Mouse (Mus musculus): ENCODE results near the gene Afap1. TPM values are rescaled to one million over a fixed set of nuclear protein-coding genes. Genes with fewer than 3 reads are reported as not detected.

Afap1 gene
- total and polyA plus RNA-seq, 3 experiments: 0.03 to 0.04 TPM; not detected in 1

GRCm38 (mm10) chr5:36009405-36009804 is 116.3 kb downstream of the Afap1 start:
- H3K36me3 ChIP-seq (ENCODE audit: control insufficient read depth in 1 of 2, insufficient read depth in 2 of 2, low read length in 2 of 2): no peaks in the 10 kb centered on the region
- no peak for DNase-seq (ENCODE audit: low read depth, low spot score)
- no peak overlapping the region for H3K27ac ChIP-seq (ENCODE audit: control insufficient read depth, low read depth, low read length)
- H3K4me1 ChIP-seq (ENCODE audit: control insufficient read depth in 1 of 2, insufficient read depth in 2 of 2, low read length in 2 of 2): no peaks in the 10 kb centered on the region
- H3K9ac ChIP-seq (ENCODE audit: control insufficient read depth, low read depth, low read length, poor library complexity, severe bottlenecking): no peak overlapping the region
- H3K9me3 ChIP-seq (replicated peaks; ENCODE audit: insufficient read depth, low read length): no peaks in the 10 kb centered on the region
- no peaks in the 10 kb centered on the region for H3K79me2 ChIP-seq (ENCODE audit: control insufficient read depth, insufficient read depth, low read length, poor library complexity)
- TF ChIP-seq ELF1 (IDR thresholded peaks at IDR 0.05; ENCODE audit: low read depth, low read length): no peak
- no peak for TF ChIP-seq TAL1 (IDR thresholded peaks at IDR 0.05; ENCODE audit: low read length)
- no peaks in the 10 kb centered on the region for H3K27me3 ChIP-seq (ENCODE audit: control insufficient read depth in 1 of 2, insufficient read depth in 2 of 2, low read length in 2 of 2)
- no peak overlapping the region for H3K4me3 ChIP-seq (ENCODE audit: control insufficient read depth in 1 of 2, insufficient read depth in 1 of 2, low read depth in 2 of 2, low read length in 2 of 2)

DNA sequence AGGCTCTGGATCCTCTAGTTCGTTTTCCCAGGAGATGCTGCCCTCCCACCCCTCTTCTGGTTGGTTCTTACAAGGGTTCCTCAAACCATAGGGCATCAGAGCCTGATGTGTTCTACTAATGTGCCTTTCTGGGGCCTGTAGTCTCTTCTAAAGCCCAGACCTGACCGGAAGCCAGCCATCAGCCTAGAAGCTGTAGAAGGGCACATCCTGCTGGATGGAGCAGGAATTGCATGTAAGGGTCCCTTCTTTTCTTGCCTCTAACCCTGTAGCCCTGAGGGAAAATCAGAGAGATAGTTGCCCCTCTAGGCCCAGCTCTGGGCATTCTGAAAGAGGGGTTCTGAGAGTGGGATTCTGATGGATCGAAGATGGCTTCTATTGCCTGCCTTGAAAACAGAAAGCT is 125.2 kb downstream of the Afap1 start:
- Histone ChIP-seq H3K4me3 (ENCODE audit: control insufficient read depth in 1 of 2, insufficient read depth in 1 of 2, low read depth in 2 of 2, low read length in 2 of 2) (no peak overlapping the region), H3K27me3 (ENCODE audit: control insufficient read depth in 1 of 2, insufficient read depth in 2 of 2, low read length in 2 of 2) (no peaks in the 10 kb centered on the region), H3K27ac (ENCODE audit: control insufficient read depth, low read depth, low read length) (no peak overlapping the region), H3K4me1 (ENCODE audit: control insufficient read depth in 1 of 2, insufficient read depth in 2 of 2, low read length in 2 of 2) (no peaks in the 10 kb centered on the region), H3K36me3 (ENCODE audit: control insufficient read depth in 1 of 2, insufficient read depth in 2 of 2, low read length in 2 of 2) (no peaks in the 10 kb centered on the region), H3K9me3 (replicated peaks; ENCODE audit: insufficient read depth, low read length) (no peaks in the 10 kb centered on the region), H3K9ac (ENCODE audit: control insufficient read depth, low read depth, low read length, poor library complexity, severe bottlenecking) (no peak overlapping the region), H3K79me2 (ENCODE audit: control insufficient read depth, insufficient read depth, low read length, poor library complexity) (no peaks in the 10 kb centered on the region)
- DNase-seq (ENCODE audit: low read depth, low spot score): no peak
- no peak for TF ChIP-seq MEF2A (IDR thresholded peaks at IDR 0.05; ENCODE audit: extremely low read depth, insufficient replicate concordance, low read depth, low read length, poor library complexity, severe bottlenecking)
- no peak for TF ChIP-seq ETS1 (IDR thresholded peaks at IDR 0.05; ENCODE audit: low read depth, low read length)
- TF ChIP-seq RCOR1 (IDR thresholded peaks at IDR 0.05; ENCODE audit: low read depth, low read length): no peak
- no peak for TF ChIP-seq POLR2AphosphoS5 (IDR thresholded peaks at IDR 0.05; ENCODE audit: borderline replicate concordance, low read depth, low read length)
- TF ChIP-seq SMC3 (IDR thresholded peaks at IDR 0.05; ENCODE audit: low read depth, low read length): no peak
- TF ChIP-seq HCFC1 (IDR thresholded peaks at IDR 0.05; ENCODE audit: low read depth, low read length): no peak
- no peak for TF ChIP-seq ZNF384 (IDR thresholded peaks at IDR 0.05; ENCODE audit: low read depth, low read length)
- no peak for TF ChIP-seq MAZ (IDR thresholded peaks at IDR 0.05; ENCODE audit: low read depth, low read length)
- no peak for TF ChIP-seq USF2 (IDR thresholded peaks at IDR 0.05; ENCODE audit: borderline replicate concordance in 1 of 2, insufficient read depth in 1 of 2, low read depth in 1 of 2, low read length in 2 of 2)
- TF ChIP-seq GATA1 (IDR thresholded peaks at IDR 0.05; ENCODE audit: low read depth, low read length): no peak

DNA sequence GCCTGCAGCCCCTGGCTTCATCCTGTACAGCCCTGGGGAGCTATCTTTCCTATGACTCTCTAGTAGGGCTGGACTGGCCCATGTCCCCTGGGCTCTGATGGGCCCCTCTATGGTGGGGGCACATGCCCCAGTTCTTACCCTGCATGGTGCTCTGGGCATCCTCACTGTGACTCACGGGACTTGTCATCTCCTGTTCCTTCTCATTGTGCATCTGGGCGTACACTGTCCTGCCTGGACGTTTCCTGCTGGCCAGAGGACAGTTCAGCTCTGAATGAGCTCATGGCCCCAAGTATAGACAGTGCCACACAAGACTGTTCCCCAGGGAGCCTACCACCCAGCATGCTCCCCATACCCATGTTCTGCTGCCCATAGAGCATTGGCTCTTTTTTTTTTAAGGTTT is 128.0 kb downstream of the Afap1 start:
- Histone ChIP-seq H3K4me3 (ENCODE audit: control insufficient read depth in 1 of 2, insufficient read depth in 1 of 2, low read depth in 2 of 2, low read length in 2 of 2) (no peak overlapping the region), H3K36me3 (ENCODE audit: control insufficient read depth in 1 of 2, insufficient read depth in 2 of 2, low read length in 2 of 2) (no peaks in the 10 kb centered on the region), H3K9ac (ENCODE audit: control insufficient read depth, low read depth, low read length, poor library complexity, severe bottlenecking) (no peak overlapping the region), H3K27ac (ENCODE audit: control insufficient read depth, low read depth, low read length) (no peak overlapping the region), H3K27me3 (ENCODE audit: control insufficient read depth in 1 of 2, insufficient read depth in 2 of 2, low read length in 2 of 2) (no peaks in the 10 kb centered on the region), H3K79me2 (ENCODE audit: control insufficient read depth, insufficient read depth, low read length, poor library complexity) (no peaks in the 10 kb centered on the region), H3K4me1 (ENCODE audit: control insufficient read depth in 1 of 2, insufficient read depth in 2 of 2, low read length in 2 of 2) (no peaks in the 10 kb centered on the region), H3K9me3 (replicated peaks; ENCODE audit: insufficient read depth, low read length) (no peaks in the 10 kb centered on the region)
- no peak for DNase-seq (ENCODE audit: low read depth, low spot score)
- TF ChIP-seq MAZ (IDR thresholded peaks at IDR 0.05; ENCODE audit: low read depth, low read length) (no peak), USF1 (IDR thresholded peaks at IDR 0.05; ENCODE audit: low read depth, low read length) (no peak), GATA1 (IDR thresholded peaks at IDR 0.05; ENCODE audit: low read depth, low read length) (no peak), NELFE (IDR thresholded peaks at IDR 0.05; ENCODE audit: low read depth, low read length) (no peak), CHD1 (IDR thresholded peaks at IDR 0.05; ENCODE audit: low read depth, low read length) (no peak), MAX (IDR thresholded peaks at IDR 0.05; ENCODE audit: low read length) (no peak), EP300 (IDR thresholded peaks at IDR 0.05; ENCODE audit: low read depth in 1 of 2, low read length in 2 of 2) (no peak)
